Mouse (Mus musculus) liver, adult 2 months (tissue): Measurements from ENCODE around the gene Ptrh1.

ENCODE experiments used
- CTCF ChIP-seq: fragments of 200-500 bp; IDR thresholded peaks from 2 replicates; pipeline ENCODE4 v1.5.1; 2011; ENCODE audit warnings: low read depth, low read length, control low read depth
- POLR2A ChIP-seq: fragments of 200-500 bp; IDR thresholded peaks from 2 replicates; pipeline ENCODE4 v1.6.1; 2011; ENCODE audit warnings: low read length, control low read depth; ENCODE audit not compliant: insufficient read depth; ENCODE audit errors: extremely low read depth

GRCm38 (mm10) chr2:32740916-32741272, 34.7 kb upstream of the Ptrh1 start, which contains the start of gene 6330409D20Rik:
- no peak for TF ChIP-seq CTCF
- TF ChIP-seq POLR2A: no peak
